Mouse (Mus musculus) olfactory bulb, adult 2 months (tissue): ENCODE measurements at regions not wholly inside any gene's neighbourhood (a gene's known extent, or its start where the extent isn't known, plus 50 kb on each side); places are given as distances from the start of the nearest gene placed in this dataset.

Experiments used
- CTCF ChIP-seq: fragments of 200-500 bp; IDR thresholded peaks from 2 replicates; pipeline ENCODE4 v1.5.1; 2012; ENCODE audit warnings: low read depth, mild to moderate bottlenecking, low read length, moderate library complexity; ENCODE audit not compliant: insufficient read depth
- POLR2A ChIP-seq: fragments of 200-500 bp; IDR thresholded peaks from 2 replicates; pipeline ENCODE4 v1.6.1; 2012; ENCODE audit warnings: mild to moderate bottlenecking, low read depth, low read length, moderate library complexity; ENCODE audit not compliant: insufficient read depth

DNA sequence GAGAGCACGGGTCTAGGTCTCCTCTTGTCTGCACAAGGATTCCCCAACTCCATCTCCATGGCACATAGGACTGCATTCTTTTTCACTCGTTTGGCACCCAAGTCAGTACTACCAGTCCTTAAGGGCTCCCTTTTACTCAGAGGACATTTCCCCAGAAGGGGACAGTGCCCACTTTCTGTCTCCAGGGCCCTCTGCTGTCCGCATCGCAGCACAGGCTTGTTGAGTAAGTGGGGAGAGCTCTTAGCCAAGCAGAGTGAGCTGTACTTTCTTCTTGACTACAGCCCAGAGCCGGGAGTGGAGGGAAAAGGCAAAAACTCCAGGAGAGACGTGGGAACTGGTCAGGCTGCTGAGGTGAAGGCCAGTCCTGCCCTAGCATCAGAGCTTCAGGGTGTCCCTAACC lies 69.5 kb upstream of the Agap1 start:
- TF ChIP-seq CTCF (no peak), POLR2A (no peak)
